Mouse (Mus musculus) adrenal gland, adult 2 months (tissue): ENCODE measurements around the gene Mettl7a1. TPM values are rescaled to one million over a fixed set of nuclear protein-coding genes. Genes with fewer than 3 reads are reported as not detected.
"Not testable (repeated sequence)": the region's sequence is repeated elsewhere in the genome, so short reads cannot be mapped to it uniquely, and the experiment has no call there.

Experiments used
- DNase-seq: peaks from one replicate; pipeline ENCODE4 v3.0.0; 2021
- polyA plus RNA-seq: library from polyadenylated mRNA; depleted of rRNA; stranded (reverse); fragments of >200 nt; gene quantifications from 2 replicates; pipeline ENCODE4 v1.2.3, GENCODE M21; 2012
- total RNA-seq, 2 experiments: library from RNA; stranded (reverse); gene quantifications; 2 replicates each; pipeline ENCODE4 v1.2.3; 2021

Mettl7a1 gene
- total and polyA plus RNA-seq, 3 experiments = 78.4 to 142 (median 117) TPM

GRCm38 (mm10) chr15:100300499-100300898 lies 3.4 kb upstream of the Mettl7a1 start:
- no peak for DNase-seq

- no peak for DNase-seq
Observed at GRCm38 (mm10) chr15:100301556-100301955, 2.4 kb upstream of the Mettl7a1 start.

- no peak for DNase-seq
Observed at GRCm38 (mm10) chr15:100303428-100304018, 417 bp upstream of the Mettl7a1 start.

GRCm38 (mm10) chr15:100306201-100306600 lies 2.3 kb downstream of the Mettl7a1 start:
- no peak for DNase-seq

GRCm38 (mm10) chr15:100307438-100308096 lies 3.6 kb downstream of the Mettl7a1 start:
- not testable (repeated sequence) for DNase-seq

- no peak for DNase-seq
Observed at GRCm38 (mm10) chr15:100312346-100312745, 8.4 kb downstream of the Mettl7a1 start.

- no peak for DNase-seq
Observed at GRCm38 (mm10) chr15:100314448-100315145, 10.7 kb downstream of the Mettl7a1 start.

GRCm38 (mm10) chr15:100318014-100318671 lies 14.2 kb downstream of the Mettl7a1 start:
- not testable (repeated sequence) for DNase-seq

- no peak for DNase-seq
Observed at GRCm38 (mm10) chr15:100319884-100320283, 15.9 kb downstream of the Mettl7a1 start.

- DNase-seq = peak; percentile 45
Observed at GRCm38 (mm10) chr15:100320295-100320905, 16.5 kb downstream of the Mettl7a1 start.

- peak; percentile 63 for DNase-seq
Observed at GRCm38 (mm10) chr15:100321134-100321533, 17.2 kb downstream of the Mettl7a1 start.

- DNase-seq = no peak
Observed at GRCm38 (mm10) chr15:100324021-100324591, 20.2 kb downstream of the Mettl7a1 start.

- no peak for DNase-seq
Observed at GRCm38 (mm10) chr15:100325235-100325634, 21.3 kb downstream of the Mettl7a1 start.

GRCm38 (mm10) chr15:100328089-100328488 lies 24.1 kb downstream of the Mettl7a1 start:
- not testable (repeated sequence) for DNase-seq

- not testable (repeated sequence) for DNase-seq
Observed at GRCm38 (mm10) chr15:100329336-100329735, 25.4 kb downstream of the Mettl7a1 start.

- no peak for DNase-seq
Observed at GRCm38 (mm10) chr15:100330739-100331138, 26.8 kb downstream of the Mettl7a1 start.

GRCm38 (mm10) chr15:100332077-100332961 lies 28.4 kb downstream of the Mettl7a1 start:
- DNase-seq = not testable (repeated sequence)

GRCm38 (mm10) chr15:100334629-100335028 lies 30.7 kb downstream of the Mettl7a1 start, which contains the start of gene Mettl7a3:
Gene Mettl7a3, plus strand, starts transcription at chr15:100334929.
- no peak for DNase-seq

- not testable (repeated sequence) for DNase-seq
Observed at GRCm38 (mm10) chr15:100337328-100337727, 33.4 kb downstream of the Mettl7a1 start.

- DNase-seq = peak; percentile 46
Observed at GRCm38 (mm10) chr15:100337847-100338246, 33.9 kb downstream of the Mettl7a1 start.
